Mouse (Mus musculus) heart, postnatal 36 days (tissue): ENCODE measurements around the gene Ndufv3. TPM values are rescaled to one million over a fixed set of nuclear protein-coding genes. Genes with fewer than 3 reads are reported as not detected.
A peak's percentile ranks its signal among the peaks of the same experiment; 100 is the strongest.

ENCODE experiments used
- DNase-seq, 2 experiments: peaks; one replicate each; pipeline ENCODE4 v3.0.0; 2021 to 2022
- intact Hi-C: fragments of 180-260 bp; cut with DNase I; formaldehyde crosslinking; loops from one replicate; pipeline ENCODE4 v1.15.1; 2025
- total RNA-seq, 2 experiments: library from RNA; stranded (reverse); gene quantifications; 2 replicates each; pipeline ENCODE4 v1.2.3; 2021

The Ndufv3 gene
- 1,000 to 10,000 TPM; 1,294 to 1,573 TPM for total RNA-seq

DNA sequence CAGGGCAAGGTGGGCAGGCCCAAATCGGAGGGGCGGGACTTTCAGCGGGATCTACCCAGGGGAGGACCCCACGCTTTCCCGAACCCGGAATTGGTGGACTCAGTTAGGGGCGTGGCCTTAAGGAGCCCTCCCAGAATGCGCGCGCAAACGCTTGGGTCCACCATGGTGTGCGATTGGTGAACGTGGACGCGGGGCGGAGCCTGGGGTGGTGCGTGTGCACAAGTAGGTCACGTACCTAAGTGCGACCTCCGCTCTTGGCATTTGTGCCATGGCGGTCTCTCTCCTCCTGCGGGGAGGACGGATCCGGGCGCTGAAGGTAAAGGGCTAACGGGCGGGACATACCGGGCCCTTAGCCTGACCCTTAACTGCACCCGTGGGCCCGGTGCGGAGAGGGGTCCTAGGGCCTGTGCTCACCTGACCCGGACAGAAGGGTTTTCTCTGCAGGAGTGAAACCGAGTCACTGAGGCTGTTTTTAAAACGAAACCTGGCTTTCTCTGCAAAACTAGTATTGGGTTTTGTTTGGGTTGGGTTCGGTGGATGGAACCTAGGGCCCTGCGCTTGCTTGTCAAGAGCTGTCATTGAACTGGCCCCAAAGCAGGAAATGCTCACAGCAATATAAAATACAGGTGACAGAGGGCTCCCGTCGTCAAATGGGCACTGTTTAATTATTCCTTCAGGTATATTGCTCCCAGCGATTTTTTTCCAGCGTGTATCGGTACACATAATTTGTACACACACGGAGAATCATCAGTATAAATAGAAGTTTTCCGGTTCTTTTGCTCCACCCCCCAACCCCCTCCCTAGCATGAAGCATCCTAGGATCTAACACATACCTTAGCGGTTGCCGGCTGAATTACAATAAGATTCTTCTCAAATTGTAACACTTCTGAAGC, at the start of gene Ndufv3, which contains the start of gene Wdr4:
Gene Ndufv3 (plus strand): TSS at position 170 of the 893 bp plus-strand sequence.
Gene Wdr4 (minus strand): TSS at position 35 of the 893 bp plus-strand sequence.
- peak; percentile 98 to 99 for DNase-seq
- intact Hi-C loops = loop anchor here (2.0 kb wide), 1 partner anchor 43 kb away; no protein-coding TSS in a partner anchor

DNA sequence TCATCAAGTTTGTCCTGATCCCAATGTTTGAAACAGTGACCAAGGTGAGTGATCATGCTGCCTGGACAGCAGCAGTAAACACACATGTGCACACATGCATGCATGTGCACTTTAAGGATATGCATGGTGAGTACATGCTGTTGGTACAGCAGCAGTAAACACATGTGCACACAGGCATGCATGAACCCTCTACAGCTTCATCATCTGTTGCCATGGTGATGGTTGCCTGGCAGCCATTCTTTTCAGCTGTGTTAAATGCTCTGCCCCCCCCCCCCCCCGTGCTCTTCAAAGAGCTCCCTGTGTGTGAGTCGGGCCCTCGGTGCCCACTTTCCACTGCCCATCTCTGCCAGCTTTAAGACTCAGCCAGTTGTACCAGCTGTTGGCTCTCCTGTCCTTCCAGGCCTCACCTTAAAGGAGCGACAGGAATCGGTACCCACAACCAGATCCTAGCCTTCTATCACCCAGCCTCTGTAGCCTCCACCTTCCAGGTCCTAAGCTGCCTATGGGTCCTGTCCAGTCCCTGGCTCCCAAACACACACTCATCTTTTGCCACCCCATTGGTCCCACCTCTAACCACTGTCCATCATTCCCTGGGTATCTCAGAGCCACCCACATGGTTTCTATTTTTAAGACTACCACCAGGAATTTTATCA, 49.0 kb upstream of the Ndufv3 start:
- no peak for DNase-seq
- intact Hi-C loops = no loop called here

- no peak for DNase-seq
- intact Hi-C loops = no loop called here
These were observed 45.5 kb upstream of the Ndufv3 start for GRCm38 (mm10) chr17:31474388-31474787.

- intact Hi-C loops = no loop called here
- DNase-seq = no peak
These were observed 41.3 kb upstream of the Ndufv3 start for GRCm38 (mm10) chr17:31478606-31479005.

- DNase-seq = no peak
- intact Hi-C loops = no loop called here
These were observed 40.6 kb upstream of the Ndufv3 start for GRCm38 (mm10) chr17:31479108-31479844.

DNA sequence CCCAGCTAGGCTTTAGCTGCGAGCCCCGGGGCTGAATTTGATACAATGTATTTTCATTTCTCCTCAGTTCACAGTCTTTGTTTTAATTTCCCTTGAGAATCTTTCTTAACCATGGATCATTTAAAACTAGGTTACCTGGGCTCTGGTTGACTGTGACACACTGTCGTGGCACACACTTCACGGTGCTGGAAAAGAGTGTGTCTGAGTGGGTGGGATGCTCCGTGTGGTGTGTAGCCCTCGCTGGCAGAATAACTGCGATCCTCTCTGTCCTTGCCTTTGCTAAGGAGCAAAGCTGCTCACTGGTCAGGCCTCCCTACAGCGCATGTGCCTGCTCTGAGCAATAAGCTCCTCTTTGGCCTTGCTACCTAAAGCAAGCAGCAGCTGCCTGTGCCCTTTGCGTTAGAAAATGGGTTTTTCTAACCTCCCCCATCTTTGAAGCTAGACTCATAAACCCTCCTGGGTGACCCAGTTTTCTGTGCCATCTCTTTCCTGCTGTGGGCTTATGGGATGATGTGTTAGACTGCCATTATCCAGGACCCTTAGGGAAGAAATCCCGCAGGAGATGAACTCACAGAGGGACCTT, 33.2 kb upstream of the Ndufv3 start:
- no peak for DNase-seq
- intact Hi-C loops = no loop called here

DNA sequence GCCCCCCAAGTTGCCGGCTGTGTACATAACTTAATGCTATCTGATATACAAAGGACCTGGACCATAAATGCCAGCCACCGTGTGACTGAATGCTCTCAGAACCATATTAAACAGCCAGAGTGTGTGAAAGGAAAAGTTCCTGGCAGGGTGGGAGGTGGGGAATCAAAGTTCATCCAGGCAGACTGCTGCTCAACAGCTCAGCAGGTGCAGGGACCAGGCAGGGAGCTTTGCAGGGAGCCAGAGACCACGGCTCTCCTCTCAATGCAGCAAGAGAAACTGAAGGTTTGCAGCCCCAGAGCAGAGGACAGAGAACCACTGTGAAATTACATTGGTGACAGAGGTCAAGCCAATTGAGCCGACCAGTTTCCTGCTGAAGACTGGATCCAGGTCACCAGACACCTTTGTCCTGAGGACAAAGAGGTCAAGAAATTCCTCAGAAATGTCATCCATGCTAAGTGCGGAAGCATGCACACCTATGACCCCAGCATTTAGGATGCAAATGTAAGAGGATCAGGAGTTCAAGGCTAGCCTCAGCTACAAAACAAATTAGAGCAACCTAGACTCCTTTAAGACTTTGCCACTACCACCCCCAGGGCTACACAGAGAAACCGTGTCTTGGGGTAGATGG, 32.4 kb upstream of the Ndufv3 start:
- no peak for DNase-seq

DNA sequence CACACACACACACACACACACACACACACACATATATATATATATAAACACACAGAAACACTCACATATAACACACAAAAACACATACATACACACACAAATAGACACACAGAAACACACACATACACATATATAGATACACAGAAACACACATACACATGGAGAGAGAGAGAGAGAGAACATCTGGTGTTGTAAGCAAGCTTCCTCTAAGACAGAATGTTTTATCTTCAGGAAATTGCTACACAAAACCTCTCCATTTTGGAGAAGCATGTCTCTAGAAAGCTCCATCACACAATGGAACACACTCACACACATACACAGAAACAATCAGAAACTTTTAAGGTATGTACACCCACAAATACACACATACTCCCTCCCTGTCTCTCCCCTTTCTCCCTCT, 28.6 kb upstream of the Ndufv3 start:
- intact Hi-C loops = loop anchor here (2.0 to 10.0 kb wide), 4 partner anchors 44 to 367 kb away; partner anchors contain the start of gene Tff3
- no peak for DNase-seq

More for the DNA sequence above, 32.4 kb upstream of the Ndufv3 start:
- intact Hi-C loops = no loop called here

- intact Hi-C loops = loop anchor here (1.0 to 10.0 kb wide), 5 partner anchors 45 to 368 kb away; partner anchors contain the start of gene Tff3
- peak; percentile 71 to 75 for DNase-seq
These were observed 27.5 kb upstream of the Ndufv3 start for GRCm38 (mm10) chr17:31492416-31492815.

- no peak for DNase-seq
- intact Hi-C loops = loop anchor here (5.0 to 10.0 kb wide), 3 partner anchors 48 to 370 kb away; partner anchors contain the start of gene Tff3
These were observed 24.9 kb upstream of the Ndufv3 start for GRCm38 (mm10) chr17:31494989-31495388.

- intact Hi-C loops = loop anchor here (10.0 kb wide), 1 partner anchor 373 kb away; the partner anchor contains the start of gene Tff3
These were observed 22.2 kb upstream of the Ndufv3 start for GRCm38 (mm10) chr17:31497726-31498125.

DNA sequence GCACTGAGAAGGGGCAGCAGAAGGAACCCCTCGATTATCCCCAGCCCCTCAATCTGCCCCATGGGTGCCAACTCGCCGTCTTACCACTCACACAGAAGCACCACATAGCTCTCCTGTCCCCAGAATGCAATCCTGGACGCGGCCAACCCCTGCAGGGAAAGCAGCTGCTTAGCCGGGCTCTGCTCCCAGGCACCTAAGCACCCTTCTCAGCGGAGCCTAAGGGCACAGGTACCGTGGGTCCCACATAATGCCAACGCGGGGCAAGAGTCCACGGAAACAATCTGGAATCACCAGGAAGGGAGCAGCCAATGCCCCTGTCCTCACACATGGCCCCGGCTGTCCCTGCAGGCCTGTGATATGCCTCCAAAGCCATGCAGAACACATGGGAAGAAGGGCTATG, 20.2 kb upstream of the Ndufv3 start:
- DNase-seq = no peak
- intact Hi-C loops = loop anchor here (10.0 kb wide), 1 partner anchor 375 kb away; the partner anchor contains the start of gene Tff3

More at GRCm38 (mm10) chr17:31497726-31498125, 22.2 kb upstream of the Ndufv3 start:
- no peak for DNase-seq

DNA sequence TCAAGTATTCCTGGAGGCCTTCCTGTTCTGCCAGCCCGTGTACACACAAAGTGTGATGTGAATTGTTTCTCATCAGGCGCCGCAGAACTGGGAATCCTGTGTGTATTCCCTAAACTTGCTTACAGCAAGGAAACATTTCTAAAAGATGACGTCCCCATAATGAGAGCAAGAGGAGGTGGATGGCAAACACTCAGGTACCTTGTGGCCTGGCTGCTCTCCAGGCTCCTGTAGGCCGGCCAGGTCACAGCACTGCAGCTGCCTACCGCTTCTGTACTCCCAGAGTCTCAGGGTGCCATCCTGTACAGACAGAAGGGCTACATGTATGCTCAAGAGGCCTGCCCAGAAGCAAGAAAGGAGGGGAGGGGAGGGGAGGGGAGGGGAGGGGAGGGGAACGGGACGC, 19.5 kb upstream of the Ndufv3 start:
- intact Hi-C loops = no loop called here
- DNase-seq = no peak

GRCm38 (mm10) chr17:31500908-31501307, 19.0 kb upstream of the Ndufv3 start:
- DNase-seq = no peak
- intact Hi-C loops = no loop called here

GRCm38 (mm10) chr17:31502261-31502927, 17.5 kb upstream of the Ndufv3 start:
- intact Hi-C loops = no loop called here
- DNase-seq = no peak

- intact Hi-C loops = no loop called here
- no peak for DNase-seq
These were observed 16.6 kb upstream of the Ndufv3 start for GRCm38 (mm10) chr17:31503337-31503736.

- intact Hi-C loops = no loop called here
- no peak for DNase-seq
These were observed 16.0 kb upstream of the Ndufv3 start for GRCm38 (mm10) chr17:31503936-31504335.

- no peak for DNase-seq
- intact Hi-C loops = no loop called here
These were observed 14.9 kb upstream of the Ndufv3 start for GRCm38 (mm10) chr17:31505013-31505412.

GRCm38 (mm10) chr17:31506282-31506681, 13.6 kb upstream of the Ndufv3 start:
- DNase-seq = no peak
- intact Hi-C loops = no loop called here
